1 mouse cellular context compared by ENCODE assay signal in the genomic region with DNA sequence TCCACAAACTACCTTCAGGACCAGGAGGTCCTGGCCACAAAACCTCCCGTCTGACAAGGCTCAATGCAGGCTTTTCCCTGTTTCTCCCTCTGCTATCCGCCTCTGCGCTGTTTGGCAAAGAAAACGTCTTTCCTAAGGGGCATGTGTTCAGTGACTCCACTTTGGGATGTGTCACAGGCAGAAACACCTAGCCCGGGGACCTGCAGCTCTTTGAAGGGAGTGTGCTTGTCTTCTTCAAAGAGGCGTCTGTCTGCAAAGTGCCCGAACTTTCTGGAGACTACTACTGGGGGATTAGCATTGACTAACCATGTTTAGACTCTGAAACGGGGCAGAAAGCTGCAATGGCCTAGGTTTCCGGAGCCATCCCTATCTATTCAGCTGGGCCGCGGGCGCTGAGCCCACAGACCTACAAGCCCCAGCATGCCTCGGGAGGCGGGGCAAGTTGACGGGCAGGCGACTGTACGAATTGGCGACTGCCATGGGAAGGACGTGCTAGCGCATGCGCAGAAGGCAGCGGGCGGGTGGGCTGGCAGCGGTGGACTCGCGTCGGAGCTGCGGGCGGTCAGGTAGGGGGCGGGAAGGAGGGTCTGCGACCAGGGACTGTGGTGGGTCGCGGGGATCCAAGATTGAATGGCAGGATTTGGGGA.
TF ChIP-seq lines count a peak whose summit lies in the region.

A gene (plus strand): TSS at position 483 of the 647 bp plus-strand sequence.

TF ChIP-seq in CH12.LX, 34 proteins besides CTCF, POLR2A, EP300 and RAD21 (continued from another document):
- TF ChIP-seq JUN (IDR thresholded peaks at IDR 0.05; ENCODE audit: insufficient read depth, low read depth, low read length) (no peak), KAT2A (IDR thresholded peaks at IDR 0.05; ENCODE audit: insufficient replicate concordance, low read length) (peak; percentile 77; the same call in 1 of the 2 replicates), MXI1 (IDR thresholded peaks at IDR 0.05; ENCODE audit: low read depth, low read length) (no peak), ZMIZ1 (IDR thresholded peaks at IDR 0.05; ENCODE audit: low read depth, low read length) (no peak; the same call in 1 of the 2 replicates), MAX (IDR thresholded peaks at IDR 0.05; ENCODE audit: low read length) (0 out of 2 replicates have a peak, but pooled peaks have one; percentile 5), TCF12 (IDR thresholded peaks at IDR 0.05; ENCODE audit: low read depth, low read length) (peak; percentile 84), NELFE (IDR thresholded peaks at IDR 0.05; ENCODE audit: low read depth, low read length) (peak; percentile 60), CHD2 (IDR thresholded peaks at IDR 0.05; ENCODE audit: low read length) (no peak; the same call in 1 of the 2 replicates), MYC (IDR thresholded peaks at IDR 0.05; ENCODE audit: low read depth, low read length) (no peak), USF2 (conservative IDR thresholded peaks at IDR 0.05; ENCODE audit: low read depth, low read length) (no peak), TBP (conservative IDR thresholded peaks at IDR 0.05; ENCODE audit: low read depth, low read length) (peak; percentile 72; the same call in 1 of the 2 replicates), JUND (conservative IDR thresholded peaks at IDR 0.05; ENCODE audit: low read depth, low read length) (no peak), HCFC1 (IDR thresholded peaks at IDR 0.05; ENCODE audit: low read depth, low read length) (peak; percentile 87)
